Mouse (Mus musculus) brown adipose tissue, adult 24 weeks (tissue): ENCODE measurements around the gene Phactr1. TPM values are rescaled to one million over a fixed set of nuclear protein-coding genes. Genes with fewer than 3 reads are reported as not detected.

Source experiments
- H3K27ac ChIP-seq: fragments of 200-500 bp; replicated peaks from 2 replicates; pipeline ENCODE4 v1.5.1; 2012; ENCODE audit warnings: low read depth, mild to moderate bottlenecking, low read length
- H3K4me1 ChIP-seq: fragments of 200-500 bp; 2 replicates; pipeline ENCODE4 v1.6.1; 2012; ENCODE audit warnings: low read length, mixed read lengths; ENCODE audit not compliant: control insufficient read depth, insufficient read depth, insufficient read length
- H3K4me3 ChIP-seq: fragments of 200-500 bp; 2 replicates; pipeline ENCODE4 v1.5.1; 2012; ENCODE audit warnings: low read depth, mild to moderate bottlenecking, low read length, moderate library complexity; ENCODE audit not compliant: insufficient read depth
- polyA plus RNA-seq: library from polyadenylated mRNA; stranded (reverse); fragments of >200 nt; gene quantifications from 2 replicates; pipeline ENCODE4 v1.2.4, GENCODE M21; 2012; ENCODE audit not compliant: missing spikeins, insufficient read depth, insufficient read length

Phactr1 gene
- 1.6 and 2.1 TPM in 2 replicates for polyA plus RNA-seq

DNA sequence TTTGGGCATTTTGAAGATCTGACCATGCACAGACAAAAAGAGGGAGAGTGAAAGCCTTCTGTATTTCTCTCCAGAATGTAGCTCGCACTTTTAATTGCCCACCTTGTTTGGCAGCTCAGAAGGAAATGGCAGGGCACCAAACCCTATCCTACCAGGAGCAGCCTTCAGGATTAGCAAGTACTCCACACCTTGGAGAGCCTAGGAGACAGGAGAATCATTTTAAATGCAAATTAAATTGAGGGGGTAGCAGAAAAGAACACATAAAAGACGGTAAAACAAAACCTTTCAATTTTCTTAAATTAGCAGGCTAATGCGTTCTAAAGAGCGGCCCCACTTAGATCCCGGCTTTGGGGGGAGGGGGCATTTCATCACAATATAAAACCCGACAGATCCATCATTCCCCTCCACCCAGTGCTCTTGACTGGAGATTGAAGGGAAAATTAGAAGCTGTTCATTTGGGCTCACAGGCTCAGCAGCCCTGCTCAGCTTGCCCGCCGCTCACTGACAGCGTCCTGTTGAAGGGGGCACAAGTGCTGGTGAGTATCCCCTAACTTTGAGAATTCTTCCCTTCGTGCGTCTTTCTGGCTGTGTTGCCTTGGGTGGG, at the start of gene Phactr1:
TSS of gene Phactr1 (plus strand) at position 233 of the 604 bp plus-strand sequence.
- H3K4me1 ChIP-seq, result no peaks in the 10 kb centered on the region
- H3K4me3 ChIP-seq, result no peak within 1 kb of the TSS
- no peak within 1 kb of the TSS for H3K27ac ChIP-seq

DNA sequence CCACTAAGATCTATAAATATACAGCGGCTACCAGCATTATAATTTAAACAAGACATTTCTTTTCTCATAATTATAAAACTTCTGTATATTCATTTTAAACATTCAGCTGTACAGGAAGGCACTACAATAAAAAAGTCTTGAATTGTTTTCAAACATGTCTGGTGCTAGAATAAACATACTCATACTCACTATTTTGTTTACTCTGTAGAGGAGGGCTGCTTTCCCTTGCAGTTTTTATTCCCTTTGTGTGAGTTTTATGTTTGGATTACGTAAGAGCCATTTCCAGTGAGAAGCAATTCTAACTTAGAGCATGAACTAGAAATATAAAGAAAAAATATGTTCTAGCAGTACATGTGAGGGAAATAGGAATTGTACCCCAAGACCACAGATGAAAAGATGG, 45.5 kb upstream of the Phactr1 start:
- H3K4me3 ChIP-seq, result no peak overlapping the region
- H3K27ac ChIP-seq, result no peak overlapping the region
- no peaks in the 10 kb centered on the region for H3K4me1 ChIP-seq

DNA sequence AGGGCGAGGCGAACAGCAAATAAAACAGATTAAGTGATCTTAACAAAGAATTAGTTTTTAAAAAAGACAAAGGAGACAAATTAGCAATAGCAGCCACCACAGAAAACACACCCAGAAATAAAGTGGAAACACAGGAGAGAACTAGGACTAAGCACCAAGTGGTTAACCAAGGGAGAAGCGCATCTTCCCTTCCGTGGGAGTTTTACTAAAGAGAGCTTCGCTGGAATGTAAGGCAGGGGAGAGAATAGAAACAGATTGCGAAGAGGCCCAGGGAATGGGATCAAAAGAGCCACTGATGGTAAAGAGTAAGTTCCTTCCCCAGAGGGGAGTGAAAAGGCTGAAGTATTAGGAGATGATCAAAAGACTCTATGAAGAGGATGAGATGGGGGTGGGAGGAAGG, 30.2 kb upstream of the Phactr1 start:
- Histone ChIP-seq H3K4me1 (no peaks in the 10 kb centered on the region), H3K27ac (no peak overlapping the region), H3K4me3 (no peak overlapping the region)

DNA sequence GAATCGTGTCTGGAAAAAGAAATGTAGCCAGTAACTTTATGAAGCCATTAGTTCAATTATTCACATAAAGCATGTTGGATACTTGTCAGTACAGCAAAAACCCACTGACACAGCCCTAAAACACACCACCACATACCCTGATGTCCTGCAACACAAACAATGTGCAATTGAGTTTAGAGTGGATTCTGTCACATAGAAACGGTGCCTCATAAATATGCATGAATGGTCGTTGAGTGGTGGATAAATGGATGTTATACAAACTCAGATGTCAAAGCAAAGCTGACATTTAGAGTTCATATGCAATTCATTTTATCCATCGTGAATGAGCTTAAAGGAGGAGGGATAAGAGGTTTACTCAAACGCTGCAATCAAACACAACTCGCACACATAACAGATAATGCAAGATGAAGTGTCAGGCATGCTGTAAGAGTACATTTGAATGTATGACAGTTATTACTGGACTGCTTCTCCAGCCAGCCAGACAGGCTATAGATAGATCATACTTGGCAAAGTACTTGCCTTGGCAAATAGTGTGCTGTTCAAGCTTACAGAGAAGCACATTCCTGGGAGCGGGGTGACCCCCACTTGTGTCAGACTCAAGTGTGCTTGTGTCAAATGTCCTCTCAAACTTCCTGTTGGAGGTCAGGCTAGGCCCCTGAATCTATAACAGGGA, 23.6 kb upstream of the Phactr1 start:
- Histone ChIP-seq H3K27ac (no peak overlapping the region), H3K4me1 (no peaks in the 10 kb centered on the region), H3K4me3 (no peak overlapping the region)

DNA sequence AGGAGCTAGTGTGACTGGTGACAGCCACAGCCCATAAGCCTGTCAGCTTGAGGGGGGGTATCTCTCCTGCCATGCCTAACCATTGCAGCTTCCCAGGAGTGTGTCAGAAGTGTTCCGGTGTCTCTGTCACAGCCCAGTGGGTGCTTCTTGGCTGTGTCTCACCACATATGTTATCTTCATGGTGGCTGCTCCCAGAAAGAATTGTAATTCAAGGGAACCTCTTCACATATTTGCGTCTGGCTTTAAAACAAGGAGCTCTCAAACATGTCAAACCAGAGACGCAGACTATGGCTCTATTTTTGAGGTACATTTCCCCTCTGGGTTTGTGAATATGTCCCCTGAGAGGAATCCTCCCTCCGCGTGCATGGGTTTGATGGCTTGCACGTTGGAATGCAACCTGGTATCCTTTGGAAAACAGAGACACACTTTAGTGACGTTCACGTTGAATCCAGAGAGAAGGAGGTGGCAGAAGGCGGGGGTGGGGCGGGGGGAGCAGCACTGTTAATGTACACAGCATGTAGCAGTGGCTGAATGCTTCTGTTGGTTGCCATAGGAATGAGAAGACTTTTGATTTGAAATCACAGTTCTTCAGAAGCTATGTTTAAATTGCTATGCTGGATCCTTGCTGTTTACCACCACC, 8.7 kb upstream of the Phactr1 start:
- Histone ChIP-seq H3K4me1 (no peaks in the 10 kb centered on the region), H3K27ac (no peak overlapping the region), H3K4me3 (no peak overlapping the region)

DNA sequence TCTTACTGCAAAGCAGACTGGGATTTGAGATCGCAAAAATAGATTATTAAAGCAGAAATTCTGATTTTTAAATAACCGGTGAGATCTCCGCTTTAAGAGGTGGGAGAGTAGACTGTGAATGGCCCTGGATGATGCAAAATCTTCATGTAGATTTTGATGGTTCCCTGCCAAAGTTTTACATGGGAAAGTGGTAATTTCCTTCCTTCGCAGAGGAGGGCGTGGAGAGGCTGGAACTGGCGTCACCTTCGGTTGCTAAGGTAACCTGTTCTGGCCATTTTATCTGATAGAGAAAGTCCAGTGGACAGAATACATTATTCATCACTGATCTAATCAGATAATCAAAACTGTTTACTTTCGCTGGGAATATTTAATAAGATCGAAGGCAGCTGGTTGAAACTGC, 876 bp downstream of the Phactr1 start:
- Histone ChIP-seq H3K4me1 (no peaks in the 10 kb centered on the region), H3K27ac (no peak overlapping the region), H3K4me3 (no peak overlapping the region)

DNA sequence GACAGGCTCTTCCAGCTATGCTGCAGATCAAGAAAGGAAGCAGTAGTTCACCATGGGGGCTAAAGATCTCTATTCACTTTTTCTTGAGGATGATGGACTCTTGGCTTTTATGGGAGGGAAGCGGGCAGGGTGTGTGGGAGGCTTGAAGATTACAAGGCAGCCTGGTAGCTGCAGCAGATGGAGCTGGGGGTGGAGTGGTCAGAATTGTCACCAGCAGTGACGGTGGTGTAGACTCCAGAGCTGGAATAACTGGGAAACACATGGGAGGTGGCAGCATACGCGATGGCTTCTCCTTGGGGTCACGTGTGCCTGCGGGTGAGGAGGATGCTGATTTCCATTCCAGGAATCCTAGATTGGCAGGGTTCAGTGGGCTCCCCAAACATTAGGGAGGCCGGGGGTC, 3.8 kb downstream of the Phactr1 start:
- Histone ChIP-seq H3K4me1 (no peaks in the 10 kb centered on the region), H3K4me3 (no peak overlapping the region), H3K27ac (no peak overlapping the region)

DNA sequence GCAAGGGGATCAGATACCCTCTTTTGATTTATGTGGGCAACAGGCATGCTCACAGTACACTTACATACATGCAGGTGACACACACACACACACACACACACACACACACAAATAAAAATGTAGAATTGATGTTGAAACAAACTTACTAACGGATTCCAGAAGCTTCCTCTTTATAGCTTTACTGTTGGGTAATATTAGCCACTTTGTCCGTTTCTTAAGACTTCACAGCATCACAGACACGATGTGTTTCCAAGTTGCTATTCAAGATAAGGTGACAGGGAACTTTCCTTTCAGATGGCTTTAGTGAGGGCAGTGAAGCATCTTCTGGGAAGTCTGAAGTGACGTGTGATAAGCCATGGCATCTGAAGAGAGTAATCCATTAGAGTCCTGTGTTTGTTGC, 11.8 kb downstream of the Phactr1 start:
- Histone ChIP-seq H3K4me1 (no peaks in the 10 kb centered on the region), H3K4me3 (no peak overlapping the region), H3K27ac (no peak overlapping the region)

DNA sequence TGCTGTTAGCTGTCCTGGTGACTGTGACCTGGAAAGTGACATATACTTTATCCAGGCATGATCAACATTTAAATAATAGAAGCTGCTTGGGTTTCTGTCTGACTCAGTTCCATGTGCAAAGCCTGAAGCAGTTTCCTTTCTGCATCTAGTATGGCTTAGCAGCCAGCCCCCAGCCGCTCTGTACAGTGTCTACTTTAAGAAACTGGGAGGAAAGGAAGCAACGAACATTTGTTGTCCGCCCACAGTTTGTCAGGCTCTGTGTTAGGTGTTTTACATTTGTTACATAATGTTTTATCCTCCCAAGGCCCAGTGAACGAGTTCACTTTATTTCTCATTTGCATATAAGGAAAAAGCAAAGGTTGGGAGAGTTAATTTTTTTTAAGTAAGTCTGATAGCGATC, 16.2 kb downstream of the Phactr1 start:
- Histone ChIP-seq H3K4me3 (no peak overlapping the region), H3K4me1 (no peaks in the 10 kb centered on the region), H3K27ac (no peak overlapping the region)

DNA sequence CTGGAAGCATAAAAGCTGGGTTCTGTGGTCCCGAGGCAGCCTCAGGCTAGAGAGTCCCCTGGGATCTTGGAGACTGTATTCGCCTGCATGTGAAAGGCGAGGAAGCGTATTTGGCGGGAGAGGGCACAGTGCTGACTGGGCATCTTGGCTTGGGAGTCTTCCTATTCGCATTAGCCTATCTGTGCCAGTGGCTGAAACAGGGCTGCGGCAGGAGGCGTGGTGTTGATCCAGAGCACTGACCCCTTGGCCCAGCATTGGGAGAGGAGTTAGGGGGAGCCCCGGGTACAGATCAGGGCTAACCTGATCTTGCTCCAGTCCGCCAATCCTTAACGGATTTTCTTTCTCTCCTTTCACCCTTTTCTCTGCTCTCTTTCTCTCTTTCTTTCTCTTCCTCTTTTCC, 28.7 kb downstream of the Phactr1 start:
- H3K27ac ChIP-seq, result no peak overlapping the region
- no peak overlapping the region for H3K4me3 ChIP-seq
- no peaks in the 10 kb centered on the region for H3K4me1 ChIP-seq

DNA sequence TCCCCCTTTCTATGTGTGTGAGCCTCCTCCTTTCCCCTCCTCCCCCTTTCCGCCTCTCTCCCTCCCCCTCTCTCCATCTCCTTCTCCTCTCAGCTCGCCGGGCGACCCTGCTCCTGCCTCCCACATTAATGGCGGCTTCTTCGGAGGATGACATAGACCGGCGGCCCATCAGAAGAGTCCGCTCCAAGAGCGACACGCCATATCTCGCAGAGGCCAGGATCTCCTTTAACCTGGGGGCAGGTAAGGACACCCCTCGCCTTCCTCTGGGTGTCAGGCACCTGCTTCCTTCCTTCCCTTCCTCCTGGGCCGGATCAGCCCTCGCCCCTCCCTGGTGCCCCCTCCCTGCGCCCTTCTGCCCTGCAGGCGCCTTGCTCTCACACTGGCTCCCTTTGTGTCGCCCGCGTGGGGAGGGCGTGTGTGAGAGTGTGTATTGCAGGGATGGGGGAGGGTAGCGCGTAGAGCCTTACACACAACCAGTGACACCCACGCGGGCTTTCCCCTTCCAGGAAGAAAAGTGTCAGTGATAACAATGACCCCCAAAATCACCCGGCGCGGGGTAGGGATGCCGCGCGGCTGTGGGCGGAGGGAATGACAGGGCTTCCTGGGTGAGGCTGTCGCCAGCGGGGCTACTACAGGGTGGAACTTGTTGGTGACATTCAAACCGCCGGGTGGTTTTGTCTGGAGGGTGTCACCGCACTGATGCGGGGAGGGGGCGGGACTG, 29.3 kb downstream of the Phactr1 start:
- Histone ChIP-seq H3K4me3 (no peak overlapping the region), H3K4me1 (no peaks in the 10 kb centered on the region), H3K27ac (no peak overlapping the region)

DNA sequence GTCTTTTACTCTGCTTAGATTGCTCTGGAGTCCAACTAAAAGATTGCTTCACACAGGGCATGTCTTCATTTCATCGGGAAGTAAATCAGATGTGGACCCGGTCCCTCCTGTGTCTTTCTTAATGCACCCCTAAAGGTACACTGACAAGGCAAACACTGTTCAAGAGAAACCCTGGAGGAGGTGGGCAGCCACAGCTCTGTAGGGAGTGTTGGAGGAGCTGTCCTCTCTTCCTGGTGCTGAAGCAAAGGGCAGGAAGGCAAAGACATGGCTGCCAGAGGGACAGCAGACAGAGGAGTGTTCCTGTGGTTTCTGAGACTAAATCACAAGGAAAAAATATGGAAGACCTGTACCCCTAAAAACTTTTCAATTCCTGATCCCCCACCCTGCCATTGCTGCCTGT, 31.1 kb downstream of the Phactr1 start:
- Histone ChIP-seq H3K4me1 (no peaks in the 10 kb centered on the region), H3K27ac (no peak overlapping the region), H3K4me3 (no peak overlapping the region)

DNA sequence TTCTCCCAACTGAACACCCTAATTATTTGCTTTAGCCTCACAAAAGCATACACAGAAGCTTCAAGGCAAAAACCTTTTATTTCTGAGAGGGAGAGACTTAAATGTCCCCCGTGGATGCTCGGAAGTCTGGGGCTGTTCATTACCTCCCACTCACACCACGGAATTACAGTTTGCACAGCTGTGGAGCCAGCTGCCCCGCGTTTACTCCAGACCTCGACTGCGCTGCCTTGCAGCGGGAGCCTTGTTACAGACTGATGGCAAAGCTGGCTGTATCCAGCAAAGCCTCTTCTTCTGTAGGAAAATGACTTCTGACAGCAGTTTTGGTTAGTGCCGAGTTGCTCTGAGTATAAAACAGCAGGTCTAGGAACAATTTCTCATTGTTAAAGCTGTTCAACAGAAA, 39.0 kb downstream of the Phactr1 start:
- H3K4me3 ChIP-seq, result no peak overlapping the region
- H3K4me1 ChIP-seq, result no peaks in the 10 kb centered on the region
- H3K27ac ChIP-seq, result no peak overlapping the region

DNA sequence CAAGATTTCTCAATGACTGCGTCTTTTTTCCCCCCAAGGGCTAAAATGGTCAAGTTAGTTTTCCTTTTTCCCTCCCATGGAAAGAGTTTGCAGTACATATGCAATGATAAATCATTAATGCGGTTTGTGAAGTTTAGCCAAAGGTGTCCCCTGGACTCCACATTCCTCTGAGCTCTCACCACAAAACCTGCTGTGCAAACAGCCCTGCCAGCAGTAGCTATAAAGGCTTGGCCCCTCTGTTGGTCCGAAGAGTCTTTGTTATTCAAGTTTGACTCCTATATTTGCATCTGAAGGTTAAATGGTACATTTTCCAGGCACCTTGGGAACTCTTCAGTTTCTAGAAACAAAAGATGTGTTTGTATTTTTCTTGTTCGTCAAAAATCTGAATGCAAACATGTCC, 39.7 kb downstream of the Phactr1 start:
- no peaks in the 10 kb centered on the region for H3K4me1 ChIP-seq
- H3K27ac ChIP-seq, result no peak overlapping the region
- H3K4me3 ChIP-seq, result no peak overlapping the region

DNA sequence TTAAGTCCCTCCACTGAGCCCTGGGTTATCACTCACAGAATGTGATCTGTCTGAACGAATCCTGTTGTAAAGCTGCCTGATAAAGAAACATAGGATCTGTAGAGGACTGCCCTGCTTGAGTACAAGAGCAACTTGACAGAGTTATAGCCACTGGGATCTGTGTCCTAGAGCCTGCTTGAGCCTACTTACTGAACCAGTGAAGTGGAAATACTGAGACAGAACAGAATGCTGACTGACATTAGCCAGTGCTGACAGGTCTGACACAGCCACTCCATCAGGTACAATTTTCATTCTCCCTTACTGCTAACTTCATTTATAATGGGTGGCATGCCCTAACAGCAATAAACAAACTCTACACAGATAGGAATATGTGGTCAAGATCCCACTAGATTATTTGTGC, 40.2 kb downstream of the Phactr1 start:
- Histone ChIP-seq H3K4me3 (no peak overlapping the region), H3K27ac (no peak overlapping the region)

More for the DNA sequence above, 40.2 kb downstream of the Phactr1 start:
- H3K4me1 ChIP-seq, result no peaks in the 10 kb centered on the region
